Mouse (Mus musculus): ENCODE results near the gene Mark2. TPM values are rescaled to one million over a fixed set of nuclear protein-coding genes. Genes with fewer than 3 reads are reported as not detected.

The Mark2 gene
- polyA plus RNA-seq (2012; rRNA removed): 53.9 and 60.5 TPM in 2 replicates

DNA sequence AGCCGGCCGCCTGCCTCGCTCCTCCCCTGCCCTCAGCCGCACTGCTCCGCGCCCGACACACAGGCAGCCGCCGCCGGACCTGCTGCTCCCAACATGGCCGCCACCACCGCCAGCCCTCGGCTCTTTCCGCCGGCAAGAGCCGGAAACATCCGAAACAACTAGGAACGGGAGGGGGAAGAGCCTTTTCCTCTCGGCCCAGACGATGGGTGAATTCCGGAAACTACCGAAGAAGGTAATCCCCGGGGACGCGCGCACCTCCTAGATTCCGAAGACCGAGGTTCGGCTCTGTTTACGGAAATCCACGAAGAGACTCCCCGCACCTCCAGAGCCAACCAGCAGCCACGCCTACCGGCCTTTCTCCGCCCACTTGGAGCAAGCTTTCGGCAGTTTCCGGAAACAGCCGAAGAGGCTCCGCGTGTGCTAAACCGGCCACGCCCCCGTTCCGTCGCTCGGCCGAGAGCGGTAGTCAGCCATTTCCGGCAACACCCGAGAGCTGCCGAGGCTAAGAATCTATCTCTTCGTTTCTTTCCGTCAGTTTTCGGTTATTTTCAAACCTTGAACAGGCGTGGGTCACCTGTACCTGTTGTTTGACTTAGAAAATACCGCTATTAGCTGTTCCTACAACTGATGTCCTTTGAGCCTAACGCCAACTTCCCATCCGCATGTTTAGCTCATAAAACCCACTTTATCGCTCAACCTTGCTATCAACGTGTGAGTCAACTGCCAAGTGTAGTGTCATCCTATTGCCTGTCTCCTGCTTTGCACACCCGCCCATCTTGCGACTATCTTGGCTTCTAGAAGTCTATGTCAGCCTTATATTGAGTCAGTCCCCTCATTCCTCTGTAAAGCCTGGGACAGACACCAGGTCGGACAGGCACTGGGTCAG, at the start of gene Mark2:
TSS of gene Mark2 (minus strand) at position 349 of the 886 bp plus-strand sequence.

GRCm38 (mm10) chr19:7382903-7383865, 41.5 kb upstream of the Mark2 start, which contains the start of gene Spindoc:
TSS of gene Spindoc (minus strand) at chr19:7382994.

DNA sequence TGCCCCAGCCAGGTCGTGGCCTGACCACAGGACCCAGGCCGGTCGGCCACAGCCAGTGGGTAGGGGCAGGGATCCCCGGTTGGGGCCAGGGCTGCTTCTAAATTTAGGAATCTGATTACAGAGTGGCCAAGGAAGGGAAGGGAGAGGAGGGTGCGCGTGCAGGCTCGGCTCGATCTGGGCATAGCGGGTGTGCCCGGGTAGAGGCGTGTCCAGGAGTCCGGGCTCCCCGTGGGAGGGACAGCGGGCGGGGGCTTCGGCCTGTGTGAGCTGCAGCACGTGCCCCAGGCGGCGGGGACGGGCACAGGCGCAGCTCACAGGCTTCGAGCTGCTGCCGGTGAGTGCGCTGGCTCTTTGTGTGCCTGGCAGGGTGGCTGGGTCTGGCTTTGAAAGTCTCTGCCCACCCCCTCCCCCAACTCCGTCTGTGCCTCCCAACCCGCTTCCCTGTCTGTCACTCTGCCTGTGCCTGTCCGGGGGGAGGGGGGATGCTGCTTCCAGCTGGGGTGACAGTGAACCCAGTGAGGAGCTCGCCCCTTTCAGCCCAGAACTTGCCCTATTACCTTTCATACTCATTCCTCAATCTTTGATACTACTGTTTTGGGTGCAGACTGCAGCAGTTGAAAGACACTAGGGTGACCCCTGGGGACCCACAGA, 74.4 kb downstream of the Mark2 start, which contains the start of gene Rcor2:
TSS of gene Rcor2 (plus strand) at position 235 of the 651 bp plus-strand sequence.

GRCm38 (mm10) chr19:7240782-7241690, 100.6 kb downstream of the Mark2 start, which contains the start of gene Naa40:
TSS of gene Naa40 (minus strand) at chr19:7241183.

Other genes with a start within 250 kb of the Mark2 start
- gene Flrt1, start 236.1 kb downstream of the Mark2 start, polyA plus RNA-seq (2012; rRNA removed): 2.8 and 3.1 TPM in 2 replicates
- gene Otub1, start 135.5 kb downstream of the Mark2 start, polyA plus RNA-seq (2012; rRNA removed): 165 and 184 TPM in 2 replicates
- 639 and 643 TPM in 2 replicates for gene Cox8a, start 124.2 kb downstream of the Mark2 start, polyA plus RNA-seq (2012; rRNA removed)
- gene Naa40, start 100.7 kb downstream of the Mark2 start, polyA plus RNA-seq (2012; rRNA removed): 73.3 and 76.3 TPM in 2 replicates
- 71.5 and 77.5 TPM in 2 replicates for gene Rcor2, start 74.5 kb downstream of the Mark2 start, polyA plus RNA-seq (2012; rRNA removed)
- 31.6 and 36.3 TPM in 2 replicates for gene Spindoc, start 41.1 kb upstream of the Mark2 start, polyA plus RNA-seq (2012; rRNA removed)
- gene 2700081O15Rik, start 75.8 kb upstream of the Mark2 start, polyA plus RNA-seq (2012; rRNA removed): 116 and 124 TPM in 2 replicates
- gene Rtn3, start 141.4 kb upstream of the Mark2 start, polyA plus RNA-seq (2012; rRNA removed): 556 and 583 TPM in 2 replicates
- 14.6 and 15.6 TPM in 2 replicates for gene Atl3, start 152.2 kb upstream of the Mark2 start, polyA plus RNA-seq (2012; rRNA removed)
- 4.5 and 5.5 TPM in 2 replicates for gene Pla2g16, start 215.6 kb upstream of the Mark2 start, polyA plus RNA-seq (2012; rRNA removed)